Mouse (Mus musculus) forebrain, embryonic 12.5 days (tissue): Measurements from ENCODE around the gene Irgq. TPM values are rescaled to one million over a fixed set of nuclear protein-coding genes. Genes with fewer than 3 reads are reported as not detected.
"Not testable (repeated sequence)": the region's sequence is repeated elsewhere in the genome, so short reads cannot be mapped to it uniquely, and the experiment has no call there.

Source experiments
- ATAC-seq: fragments of 200-750 bp; cut with Nextera tagmentation; 2 replicates; pipeline ENCODE4 v1.8.0; 2017; ENCODE audit warnings: moderate TSS enrichment; ENCODE audit not compliant: low FRiP score
- H3K27ac ChIP-seq: fragments of 300-500 bp; sonication (generic); 2 replicates; pipeline ENCODE4 v1.5.1; 2016; ENCODE audit warnings: mild to moderate bottlenecking
- H3K27me3 ChIP-seq: fragments of 300-500 bp; sonication (generic); 2 replicates; pipeline ENCODE4 v1.6.1; 2016; ENCODE audit warnings: mild to moderate bottlenecking
- H3K36me3 ChIP-seq: fragments of 300-500 bp; sonication (generic); replicated peaks from 2 replicates; pipeline ENCODE4 v1.6.1; 2016; ENCODE audit warnings: mild to moderate bottlenecking
- H3K4me1 ChIP-seq: fragments of 300-500 bp; sonication (generic); 2 replicates; pipeline ENCODE4 v1.6.1; 2016
- H3K4me2 ChIP-seq: fragments of 300-500 bp; sonication (generic); 2 replicates; pipeline ENCODE4 v1.6.1; 2016; ENCODE audit warnings: mild to moderate bottlenecking, moderate library complexity
- H3K4me3 ChIP-seq: fragments of 300-500 bp; sonication (generic); replicated peaks from 2 replicates; pipeline ENCODE4 v1.5.1; 2016; ENCODE audit warnings: mild to moderate bottlenecking
- H3K9ac ChIP-seq: fragments of 300-500 bp; sonication (generic); 2 replicates; pipeline ENCODE4 v1.6.1; 2016; ENCODE audit warnings: mild to moderate bottlenecking
- H3K9me3 ChIP-seq: fragments of 300-500 bp; sonication (generic); 2 replicates; pipeline ENCODE4 v1.6.1; 2016
- WGBS: fragments of 180-500 bp; shearing (Covaris S2); methylation state at CpG from one replicate; pipeline ENCODE4 v1.1.7; 2016; 5-methylcytosine and 5-hydroxymethylcytosine counted together
- polyA plus RNA-seq: library from polyadenylated mRNA; unstranded; fragments of >200 nt; fragmentation: Nextera tagmentation; extraction: Ambion mirVana; gene quantifications from 2 replicates; pipeline ENCODE4 v1.2.1, GENCODE M21; 2016

Irgq gene
- polyA plus RNA-seq, 1 experiment from 2014 or later, result 24.7 TPM

DNA sequence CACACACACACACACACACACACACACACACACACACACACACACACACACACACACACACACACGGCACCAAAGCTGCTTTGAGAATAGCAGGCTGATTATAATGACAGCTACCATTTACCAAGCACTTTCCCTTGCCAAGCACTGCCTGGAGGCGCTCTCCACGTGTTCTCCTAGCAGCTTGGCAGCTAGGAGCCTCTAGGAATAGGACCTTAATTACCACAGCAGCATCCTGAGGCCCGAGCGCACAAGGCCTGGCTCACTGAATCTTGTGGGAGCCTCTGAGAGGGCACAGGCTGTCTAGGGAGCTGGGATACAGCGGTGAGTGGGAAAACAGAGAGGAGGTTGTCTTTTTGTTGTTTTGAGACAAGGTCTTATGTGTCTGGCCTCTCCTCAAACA is 12.8 kb upstream of the Irgq start:
- Histone ChIP-seq H3K27me3 (no peaks in the 10 kb centered on the region), H3K4me3 (no peak overlapping the region), H3K27ac (peak overlapping the region; percentile 50; the same call in 1 of the 2 replicates), H3K4me1 (no peaks in the 10 kb centered on the region), H3K9ac (no peak overlapping the region), H3K9me3 (no peaks in the 10 kb centered on the region), H3K4me2 (no peak overlapping the region), H3K36me3 (peaks cover 51% of the 10 kb centered on the region)
- no peak for ATAC-seq
- WGBS, result 44% methylated on average over 6 of the region's 6 CpGs

DNA sequence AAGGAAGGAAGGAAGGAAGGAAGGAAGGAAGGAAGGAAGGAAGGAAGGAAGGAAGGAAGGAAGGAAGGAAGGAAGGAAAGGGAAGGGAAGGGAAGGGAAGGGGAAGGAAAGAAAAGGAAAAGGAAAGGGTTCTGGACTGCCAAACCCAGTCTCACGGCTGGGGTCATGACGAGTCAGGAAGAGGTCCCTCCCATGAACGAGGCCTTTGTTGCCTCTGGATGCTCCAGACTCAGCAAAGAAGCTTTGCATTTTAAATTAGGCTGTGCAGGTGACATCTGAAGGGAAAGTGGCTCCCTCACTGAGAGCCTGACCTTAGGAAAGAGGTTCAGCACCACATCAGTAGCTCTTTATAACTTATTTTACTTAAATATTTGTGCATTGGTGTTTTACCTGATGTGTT is 11.4 kb upstream of the Irgq start:
- 24% methylated on average over 3 of the region's 3 CpGs for WGBS
- Histone ChIP-seq H3K27ac (no peak overlapping the region), H3K4me3 (no peak overlapping the region), H3K9me3 (no peaks in the 10 kb centered on the region), H3K9ac (no peak overlapping the region), H3K4me2 (no peak overlapping the region), H3K27me3 (no peaks in the 10 kb centered on the region; the same call in 1 of the 2 replicates), H3K4me1 (no peaks in the 10 kb centered on the region), H3K36me3 (peaks cover 43% of the 10 kb centered on the region)
- ATAC-seq, result no peak

DNA sequence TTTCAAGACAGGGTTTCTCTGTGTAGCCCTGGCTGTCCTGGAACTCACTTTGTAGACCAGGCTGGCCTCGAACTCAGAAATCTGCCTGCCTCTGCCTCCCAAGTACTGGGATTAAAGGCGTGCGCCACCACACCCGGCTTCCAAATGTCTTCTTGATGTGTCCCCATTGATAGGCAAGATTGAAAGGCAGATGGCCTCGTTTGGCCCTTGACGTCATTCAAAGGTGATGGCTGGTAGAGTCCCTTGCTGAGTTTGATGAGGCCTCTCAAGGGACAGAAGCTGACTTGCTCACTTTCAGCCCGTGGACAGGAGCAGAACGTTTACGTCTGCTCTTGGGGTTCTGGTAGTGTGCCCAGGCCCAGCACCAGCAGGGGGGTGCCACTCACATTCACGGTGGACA is 10.4 kb upstream of the Irgq start:
- not testable (repeated sequence) for H3K27me3 ChIP-seq, H3K9ac ChIP-seq, H3K4me1 ChIP-seq, H3K4me3 ChIP-seq, H3K4me2 ChIP-seq, ATAC-seq, H3K27ac ChIP-seq, H3K9me3 ChIP-seq
- WGBS, result 91% methylated on average over 10 of the region's 10 CpGs
- H3K36me3 ChIP-seq, result peaks cover 35% of the 10 kb centered on the region

DNA sequence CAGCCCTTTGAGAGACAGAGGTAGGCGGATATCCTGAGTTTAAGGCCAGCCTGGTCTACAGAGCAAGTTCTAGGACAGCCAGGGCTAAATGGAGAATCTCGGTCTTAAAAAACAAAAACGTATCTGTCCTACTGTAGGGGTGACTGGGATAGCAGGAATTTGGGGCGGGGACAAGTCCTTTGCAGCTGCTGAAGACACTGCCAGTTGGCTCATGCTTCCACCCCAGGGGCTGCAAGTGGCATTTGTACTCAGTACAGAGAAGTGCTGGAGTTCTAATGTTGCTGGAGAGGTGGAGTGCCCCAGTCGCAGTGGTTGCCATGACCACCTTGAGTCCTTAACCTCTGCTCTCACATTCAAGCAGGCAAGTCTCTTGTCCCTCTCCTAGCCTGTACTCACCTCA is 7.7 kb upstream of the Irgq start:
- no peak for ATAC-seq
- no peak overlapping the region for H3K9ac ChIP-seq
- H3K4me2 ChIP-seq, result no peak overlapping the region
- H3K36me3 ChIP-seq, result peaks cover 9% of the 10 kb centered on the region
- no peak overlapping the region for H3K27ac ChIP-seq
- no peaks in the 10 kb centered on the region for H3K9me3 ChIP-seq
- no peaks in the 10 kb centered on the region; the same call in 1 of the 2 replicates for H3K27me3 ChIP-seq
- 58% methylated on average over 5 of the region's 5 CpGs for WGBS
- no peak overlapping the region for H3K4me3 ChIP-seq
- no peaks in the 10 kb centered on the region for H3K4me1 ChIP-seq

DNA sequence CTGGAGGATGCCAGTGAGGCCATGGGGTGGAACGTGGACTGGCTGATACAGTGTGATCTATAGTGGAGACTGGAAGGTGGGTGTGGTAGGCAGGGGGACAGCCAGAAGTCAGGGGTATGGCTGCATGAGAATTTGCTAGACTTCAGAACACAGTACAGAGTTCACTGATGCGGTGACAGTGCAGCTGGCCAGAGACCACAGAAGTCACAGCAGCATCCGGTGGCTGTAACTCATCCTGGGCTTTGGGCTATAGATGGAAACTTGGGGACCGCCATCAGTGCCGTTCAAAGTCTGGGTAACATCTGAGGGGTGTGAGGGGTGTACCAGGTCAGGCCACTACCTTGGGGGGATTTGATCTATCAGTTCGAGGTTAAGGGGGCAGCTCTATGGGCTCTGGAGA is 6.8 kb upstream of the Irgq start:
- no peaks in the 10 kb centered on the region for H3K4me1 ChIP-seq
- H3K4me3 ChIP-seq, result no peak overlapping the region
- peaks cover 2% of the 10 kb centered on the region for H3K36me3 ChIP-seq
- no peaks in the 10 kb centered on the region for H3K9me3 ChIP-seq
- 89% methylated on average over 6 of the region's 6 CpGs for WGBS
- no peak overlapping the region for H3K27ac ChIP-seq
- H3K9ac ChIP-seq, result no peak overlapping the region
- no peak for ATAC-seq
- no peak overlapping the region for H3K4me2 ChIP-seq
- H3K27me3 ChIP-seq, result no peaks in the 10 kb centered on the region; the same call in 1 of the 2 replicates

DNA sequence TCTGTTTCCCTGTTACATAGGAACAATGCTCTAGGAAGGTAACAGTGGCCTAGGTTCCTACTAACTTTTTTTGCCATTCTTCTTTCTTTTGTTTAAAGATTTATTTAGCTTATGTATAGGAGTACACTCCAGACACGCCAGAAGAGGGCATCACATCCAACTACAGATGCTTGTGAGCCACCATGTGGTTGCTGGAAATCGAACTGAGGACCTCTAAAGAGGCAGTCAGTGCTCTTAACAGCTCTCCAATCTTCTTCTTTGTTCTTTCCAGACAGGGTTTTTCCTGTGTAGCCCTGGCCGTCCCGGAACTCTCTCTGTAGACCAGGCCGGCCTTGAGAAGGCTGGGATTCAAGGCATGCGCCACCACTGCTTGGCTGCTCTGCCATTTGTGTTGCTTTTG is 5.5 kb upstream of the Irgq start:
- 79% methylated on average over 6 of the region's 6 CpGs for WGBS
- no peak overlapping the region for H3K4me3 ChIP-seq
- no peaks in the 10 kb centered on the region for H3K36me3 ChIP-seq
- no peak overlapping the region for H3K4me2 ChIP-seq
- no peak overlapping the region for H3K9ac ChIP-seq
- no peaks in the 10 kb centered on the region; the same call in 1 of the 2 replicates for H3K27me3 ChIP-seq
- no peaks in the 10 kb centered on the region for H3K9me3 ChIP-seq
- peaks cover 8% of the 10 kb centered on the region for H3K4me1 ChIP-seq
- H3K27ac ChIP-seq, result no peak overlapping the region
- ATAC-seq, result no peak

DNA sequence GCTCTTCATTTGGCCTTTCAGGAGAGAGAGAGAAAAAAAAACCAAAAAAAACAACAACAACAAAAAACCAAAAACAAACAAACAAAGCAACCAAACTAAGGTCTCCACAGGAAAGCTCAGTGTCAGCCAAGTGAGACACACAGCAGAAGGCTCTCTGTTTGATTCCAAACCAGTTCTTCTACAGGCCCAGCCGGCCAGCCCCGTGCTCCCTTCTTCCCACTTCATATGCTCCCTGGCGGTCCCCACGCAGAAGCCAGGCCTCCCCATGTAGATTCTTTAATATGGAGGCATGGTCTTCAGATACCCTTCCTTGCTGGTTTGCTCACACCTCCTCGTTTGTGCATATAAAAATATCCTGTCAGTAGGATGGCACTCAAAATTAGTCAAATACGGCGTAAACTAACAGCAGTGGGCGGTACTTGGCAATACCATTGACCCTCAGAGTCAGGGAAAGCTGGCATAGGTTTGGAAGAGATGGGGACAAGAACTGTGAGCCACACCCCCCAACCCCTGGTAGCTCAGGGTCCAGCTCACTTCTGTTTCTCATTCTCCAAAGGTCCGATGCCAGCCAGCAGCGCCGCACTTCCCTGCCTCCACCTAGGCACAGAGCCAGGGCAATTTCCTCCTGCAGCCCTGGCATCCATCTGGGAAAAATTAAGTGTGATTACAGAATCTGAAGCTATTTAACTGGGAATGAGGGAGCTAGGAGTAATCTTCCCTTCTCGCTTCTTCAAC is 4.6 kb upstream of the Irgq start:
- no peak for ATAC-seq
- no peak overlapping the region for H3K4me3 ChIP-seq

DNA sequence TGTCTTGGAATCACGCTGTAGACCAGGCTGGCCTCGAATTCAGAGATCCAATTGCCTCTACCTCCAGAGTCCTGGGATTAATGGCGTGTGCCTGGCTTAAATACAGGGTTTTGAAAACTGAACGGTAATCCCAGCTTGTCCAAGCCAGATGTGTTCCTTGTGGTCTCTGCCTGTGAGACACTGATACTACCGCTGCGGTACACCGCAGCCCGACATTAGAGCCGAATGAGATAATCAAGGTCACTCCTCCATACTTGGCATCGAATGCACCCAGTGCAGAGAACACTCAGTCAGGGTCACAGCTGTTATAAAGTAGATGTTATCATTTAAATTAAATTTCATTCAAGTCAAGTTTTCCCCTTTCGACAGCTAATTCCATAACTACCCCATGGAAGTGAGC is 1.6 kb upstream of the Irgq start:
- no peak overlapping the region for H3K4me3 ChIP-seq
- H3K27me3 ChIP-seq, result peaks cover 15% of the 10 kb centered on the region
- H3K27ac ChIP-seq, result no peak overlapping the region
- peaks cover 8% of the 10 kb centered on the region for H3K36me3 ChIP-seq
- WGBS, result 93% methylated on average over 11 of the region's 11 CpGs
- H3K4me2 ChIP-seq, result no peak overlapping the region
- no peaks in the 10 kb centered on the region for H3K9me3 ChIP-seq
- peaks cover 35% of the 10 kb centered on the region for H3K4me1 ChIP-seq
- no peak overlapping the region for H3K9ac ChIP-seq
- ATAC-seq, result no peak

More for the DNA sequence above, 4.6 kb upstream of the Irgq start:
- 87% methylated on average over 12 of the region's 12 CpGs for WGBS
- no peaks in the 10 kb centered on the region for H3K36me3 ChIP-seq
- H3K27me3 ChIP-seq, result no peaks in the 10 kb centered on the region; the same call in 1 of the 2 replicates
- no peak overlapping the region for H3K4me2 ChIP-seq
- H3K27ac ChIP-seq, result no peak overlapping the region
- no peaks in the 10 kb centered on the region for H3K9me3 ChIP-seq
- H3K4me1 ChIP-seq, result peaks cover 9% of the 10 kb centered on the region
- no peak overlapping the region for H3K9ac ChIP-seq

DNA sequence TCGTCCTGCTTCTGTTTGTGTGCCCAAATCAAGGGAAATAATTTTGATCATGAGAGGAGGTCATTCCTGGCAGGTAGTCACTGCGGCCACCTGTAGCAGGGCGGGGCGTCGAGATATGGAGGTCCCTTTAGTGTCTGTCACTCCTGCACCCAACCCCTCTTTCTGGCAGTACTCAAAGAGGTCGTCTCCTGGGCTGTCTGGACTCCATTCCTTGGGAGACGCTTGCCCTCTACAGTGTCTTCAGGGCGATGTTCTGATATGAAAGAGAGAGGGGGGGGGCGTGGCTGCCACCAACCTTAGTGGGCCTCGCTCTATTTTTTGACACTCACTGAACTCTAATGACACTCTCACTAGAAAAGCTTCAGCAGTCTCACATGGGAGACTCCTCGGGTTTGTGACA is 909 bp upstream of the Irgq start:
- H3K4me1 ChIP-seq, result peaks cover 41% of the 10 kb centered on the region
- peaks cover 15% of the 10 kb centered on the region for H3K36me3 ChIP-seq
- peaks cover 22% of the 10 kb centered on the region for H3K27me3 ChIP-seq
- H3K4me3 ChIP-seq, result peak overlapping the region; percentile 67
- peak overlapping the region; percentile 65 for H3K9ac ChIP-seq
- H3K27ac ChIP-seq, result 0 out of 2 replicates have a peak overlapping the region, but pooled peaks have one; percentile 89
- peak overlapping the region; percentile 91 for H3K4me2 ChIP-seq
- H3K9me3 ChIP-seq, result no peaks in the 10 kb centered on the region
- 62% methylated on average over 11 of the region's 11 CpGs for WGBS
- ATAC-seq, result no peak

DNA sequence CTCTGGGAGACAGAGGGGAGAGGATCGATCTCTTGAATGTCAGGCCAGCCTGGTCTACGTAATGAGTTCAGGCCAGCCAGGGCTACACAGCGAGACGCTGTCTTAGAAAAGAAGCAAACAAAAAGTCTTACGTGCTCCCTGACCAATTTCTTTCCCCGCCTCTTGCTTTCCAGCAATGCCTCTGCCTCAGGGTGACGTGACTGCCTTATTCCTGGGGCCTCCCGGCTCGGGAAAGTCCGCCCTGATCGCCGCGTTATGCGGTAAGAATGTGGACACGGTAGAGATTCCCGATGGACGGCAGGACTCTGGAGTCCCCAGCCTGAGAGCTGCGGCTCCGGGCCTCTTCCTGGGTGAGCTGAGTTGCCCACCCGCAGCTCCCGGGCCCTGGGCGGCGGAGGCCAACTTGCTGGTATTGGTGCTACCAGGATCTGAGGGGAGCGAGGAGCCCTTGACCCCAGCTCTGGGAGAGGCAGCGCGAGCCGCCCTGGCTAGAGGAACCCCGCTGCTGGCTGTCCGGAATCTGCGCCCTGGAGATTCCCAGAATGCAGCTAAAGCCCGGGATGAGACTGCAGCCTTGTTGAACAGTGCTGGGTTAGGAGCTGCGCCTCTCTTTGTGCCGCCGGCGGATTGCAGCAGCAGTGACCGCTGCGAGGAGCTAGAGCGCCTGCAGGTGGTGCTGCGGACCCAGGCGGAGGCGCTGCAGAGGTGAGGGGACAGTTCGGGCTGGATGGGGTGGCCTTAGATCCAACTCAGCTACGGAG is 902 bp downstream of the Irgq start:
- ATAC-seq, result peak; percentile 67
- peak overlapping the region; percentile 88 for H3K9ac ChIP-seq
- H3K4me1 ChIP-seq, result peaks cover 41% of the 10 kb centered on the region
- under 1% methylated on average over 43 of the region's 43 CpGs for WGBS
- peak overlapping the region; percentile 91 for H3K4me2 ChIP-seq
- H3K27me3 ChIP-seq, result peaks cover 23% of the 10 kb centered on the region
- H3K4me3 ChIP-seq, result peak overlapping the region; percentile 67
- H3K9me3 ChIP-seq, result no peaks in the 10 kb centered on the region
- peak overlapping the region; percentile 89 for H3K27ac ChIP-seq
- peaks cover 34% of the 10 kb centered on the region for H3K36me3 ChIP-seq

DNA sequence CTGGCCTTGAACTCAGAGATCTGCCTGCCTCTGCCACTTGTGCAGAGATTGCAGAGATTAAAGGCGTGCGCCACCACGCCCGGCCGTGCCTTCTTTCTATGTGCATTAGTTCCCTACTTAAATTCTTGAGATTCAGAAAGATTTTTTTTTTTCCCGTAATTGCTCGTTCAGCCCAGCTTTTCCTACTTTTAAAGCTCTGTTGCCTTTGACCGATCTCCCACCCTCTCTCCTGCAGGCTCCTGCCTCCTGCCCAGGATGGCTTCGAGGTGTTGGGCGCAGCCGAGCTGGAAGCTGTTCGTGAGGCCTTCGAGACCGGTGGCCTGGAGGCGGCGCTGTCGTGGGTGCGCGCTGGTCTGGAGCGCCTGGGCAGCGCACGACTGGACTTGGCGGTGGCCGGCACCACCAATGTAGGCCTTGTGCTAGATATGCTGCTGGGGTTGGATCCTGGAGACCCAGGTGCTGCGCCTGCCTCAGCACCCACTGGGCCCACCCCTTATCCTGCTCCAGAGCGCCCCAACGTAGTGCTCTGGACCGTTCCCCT is 2.6 kb downstream of the Irgq start:
- peak overlapping the region; percentile 36; the same call in 1 of the 2 replicates for H3K4me2 ChIP-seq
- no peak for ATAC-seq
- peaks cover 35% of the 10 kb centered on the region for H3K36me3 ChIP-seq
- no peak overlapping the region for H3K4me3 ChIP-seq
- WGBS, result 55% methylated on average over 28 of the region's 28 CpGs
- peak overlapping the region; percentile 17; the same call in 1 of the 2 replicates for H3K9ac ChIP-seq
- peaks cover 42% of the 10 kb centered on the region for H3K4me1 ChIP-seq
- no peak overlapping the region for H3K27ac ChIP-seq
- H3K27me3 ChIP-seq, result peaks cover 23% of the 10 kb centered on the region
- H3K9me3 ChIP-seq, result no peaks in the 10 kb centered on the region

DNA sequence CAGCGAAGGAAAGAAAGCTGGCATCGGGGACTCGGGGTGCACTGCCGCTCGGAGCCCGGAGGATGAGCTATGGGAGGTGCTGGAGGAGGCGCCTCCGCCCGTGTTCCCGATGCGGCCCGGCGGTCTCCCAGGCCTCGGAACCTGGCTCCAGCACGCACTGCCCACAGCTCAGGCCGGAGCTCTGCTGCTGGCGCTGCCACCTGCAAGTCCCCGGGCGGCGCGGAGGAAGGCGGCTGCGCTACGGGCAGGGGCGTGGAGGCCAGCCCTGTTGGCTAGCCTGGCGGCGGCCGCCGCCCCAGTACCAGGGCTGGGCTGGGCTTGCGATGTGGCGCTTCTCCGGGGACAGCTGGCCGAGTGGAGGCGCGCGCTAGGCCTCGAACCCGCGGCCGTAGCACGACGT is 3.3 kb downstream of the Irgq start:
- 15% methylated on average over 40 of the region's 42 CpGs for WGBS
- Histone ChIP-seq H3K4me1 (peaks cover 45% of the 10 kb centered on the region), H3K4me3 (peak overlapping the region; percentile 18; the same call in 1 of the 2 replicates), H3K27me3 (peaks cover 23% of the 10 kb centered on the region), H3K9ac (0 out of 2 replicates have a peak overlapping the region, but pooled peaks have one; percentile 12), H3K36me3 (peaks cover 35% of the 10 kb centered on the region), H3K27ac (no peak overlapping the region), H3K4me2 (peak overlapping the region; percentile 36), H3K9me3 (peaks cover under 1% of the 10 kb centered on the region; the same call in 1 of the 2 replicates)
- no peak for ATAC-seq
